Mouse (Mus musculus): Measurements from ENCODE around the gene Ick. TPM values are rescaled to one million over a fixed set of nuclear protein-coding genes. Genes with fewer than 3 reads are reported as not detected.
A peak's percentile ranks its signal among the peaks of the same experiment; 100 is the strongest.
"Not testable (repeated sequence)": the region's sequence is repeated elsewhere in the genome, so short reads cannot be mapped to it uniquely, and the experiment has no call there.

Ick gene
- total RNA-seq (2022) = 10 to 100 TPM; 18.6 to 20.7 (median 19.9) TPM

DNA sequence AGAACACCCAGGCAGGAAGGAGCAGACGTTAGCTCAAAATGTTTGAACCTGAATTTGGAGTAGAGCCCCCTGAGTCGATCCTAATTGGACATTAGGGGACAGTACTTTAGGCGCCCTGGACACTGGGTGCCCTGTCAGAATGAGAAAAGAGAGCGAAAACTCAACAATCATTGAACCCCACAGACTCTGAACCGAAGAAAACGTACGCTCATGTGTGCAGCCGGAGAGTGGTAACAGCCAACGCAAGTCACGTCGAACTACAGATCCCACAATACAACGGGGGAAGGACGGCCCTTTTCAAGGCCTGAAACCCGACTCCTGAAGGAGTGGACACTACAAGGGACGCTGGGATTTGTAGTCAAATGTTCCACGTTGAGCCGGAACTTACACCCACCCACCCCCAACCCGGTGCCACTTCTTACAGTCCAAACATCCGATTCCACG, at the start of gene Ick, which contains the start of gene Fbxo9:
Gene Ick, plus strand, starts transcription at position 397 of the 444 bp plus-strand sequence.
Gene Fbxo9, minus strand, starts transcription at position 270 of the 444 bp plus-strand sequence.
- peak; percentile 91 to 92 for DNase-seq (ENCODE audit: low spot score in 2 of 2)

- no peak for DNase-seq (ENCODE audit: low spot score in 2 of 2)
Measured at GRCm38 (mm10) chr9:78059525-78060120, 49.4 kb upstream of the Ick start.

DNA sequence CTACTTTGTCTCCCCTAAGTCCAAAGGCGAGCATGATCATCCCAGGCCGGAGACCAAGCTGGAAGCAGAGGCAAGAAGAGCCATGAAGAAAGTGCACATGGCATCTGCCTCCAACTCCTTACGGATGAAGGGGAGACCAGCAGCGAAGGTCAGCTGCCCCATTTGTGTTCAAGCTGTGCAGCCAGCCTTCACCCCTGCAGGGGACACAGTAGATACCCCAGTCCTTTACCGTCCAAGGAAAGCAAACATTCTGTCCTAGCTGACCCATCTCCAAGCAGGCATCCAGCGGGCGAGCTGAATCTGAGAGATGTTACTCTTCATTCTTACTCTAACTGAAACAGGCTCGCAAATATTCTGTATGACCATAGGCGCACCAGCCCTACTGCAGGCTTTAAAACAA, 46.6 kb upstream of the Ick start:
- DNase-seq (ENCODE audit: low spot score in 2 of 2) = no peak

DNA sequence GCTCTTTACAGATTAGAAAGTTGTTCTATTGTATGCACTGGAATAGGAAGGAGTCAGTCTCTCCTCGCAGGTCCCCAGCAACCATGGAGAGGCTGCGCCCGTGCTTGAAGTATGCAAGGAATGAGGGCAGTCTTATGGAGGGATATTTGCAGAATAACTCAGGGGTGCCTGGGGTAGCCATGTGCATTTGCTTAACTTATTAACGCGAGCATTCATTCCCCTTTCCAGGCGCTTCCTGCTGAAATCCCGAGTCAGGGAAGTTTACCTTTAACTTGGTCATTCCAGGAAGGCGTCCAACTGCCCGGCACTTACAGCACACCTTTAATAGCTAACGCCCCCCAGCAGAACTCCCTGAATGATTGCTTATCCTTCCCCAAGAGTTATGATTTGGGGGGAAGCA, 44.9 kb upstream of the Ick start:
- no peak for DNase-seq (ENCODE audit: low spot score in 2 of 2)

DNA sequence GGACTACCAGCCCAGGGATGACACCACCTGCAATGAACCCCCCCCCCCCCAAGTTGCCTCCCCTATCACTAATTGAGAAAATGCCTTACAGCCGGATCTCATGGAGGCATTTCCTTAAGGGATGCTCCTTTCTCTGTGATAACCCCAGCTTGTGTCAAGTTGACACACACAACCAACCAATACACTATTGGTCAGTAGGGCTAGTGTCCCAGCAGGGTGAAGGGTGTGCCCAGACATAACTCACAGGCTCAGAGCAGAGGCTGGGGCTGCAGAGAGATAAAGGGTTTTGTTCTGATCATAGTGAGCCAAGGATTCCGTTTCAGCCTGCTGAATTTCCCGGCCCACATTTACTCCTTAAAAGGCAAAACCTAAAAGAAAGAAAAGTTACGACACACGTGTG, 38.5 kb upstream of the Ick start:
- no peak for DNase-seq (ENCODE audit: low spot score in 2 of 2)

DNA sequence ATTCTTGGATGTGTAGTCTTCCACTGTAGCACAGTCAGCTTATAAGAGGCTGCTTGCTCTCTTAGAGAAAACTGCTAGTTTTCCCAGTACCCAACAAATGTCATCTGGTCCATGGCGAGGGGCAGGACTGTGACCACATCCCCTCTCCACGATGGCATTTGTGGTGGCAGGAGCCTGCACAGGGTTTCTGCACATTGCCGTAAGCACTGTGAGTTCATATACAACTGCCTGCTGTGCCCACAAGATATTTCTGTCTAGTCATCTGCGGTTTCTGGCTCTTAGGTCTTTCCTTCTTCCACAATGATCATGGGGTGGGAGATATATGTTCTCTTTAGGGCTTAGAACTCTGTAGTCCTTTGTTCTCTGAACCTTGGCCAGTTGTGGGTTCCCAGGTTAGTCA, 37.4 kb upstream of the Ick start:
- no peak for DNase-seq (ENCODE audit: low spot score in 2 of 2)

DNA sequence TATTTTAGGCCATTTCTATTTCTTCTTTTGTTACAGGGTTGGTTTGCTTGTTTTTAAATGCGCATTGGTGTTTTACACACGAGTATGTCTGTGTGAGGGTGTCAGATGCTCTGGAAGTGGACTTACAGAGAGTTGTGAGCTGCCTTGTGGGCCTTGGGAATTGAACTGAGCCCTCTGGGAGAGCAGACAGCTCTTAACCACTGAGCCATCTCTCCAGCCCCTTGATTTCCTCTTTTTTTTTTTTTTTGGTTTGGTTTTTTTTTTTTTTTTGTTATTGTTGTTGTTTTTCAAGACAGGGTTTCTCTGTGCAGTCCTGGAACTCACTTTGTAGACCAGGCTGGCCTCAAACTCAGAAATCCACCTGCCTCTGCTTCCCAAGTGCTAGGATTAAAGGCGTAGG, 35.7 kb upstream of the Ick start:
- DNase-seq (ENCODE audit: low spot score in 2 of 2) = not testable (repeated sequence)

GRCm38 (mm10) chr9:78073713-78074340, 35.2 kb upstream of the Ick start:
- no peak for DNase-seq (ENCODE audit: low spot score in 2 of 2)

- no peak for DNase-seq (ENCODE audit: low spot score in 2 of 2)
Measured at GRCm38 (mm10) chr9:78075256-78075655, 33.7 kb upstream of the Ick start.

GRCm38 (mm10) chr9:78078240-78078639, 30.8 kb upstream of the Ick start:
- DNase-seq (ENCODE audit: low spot score in 2 of 2) = no peak

DNA sequence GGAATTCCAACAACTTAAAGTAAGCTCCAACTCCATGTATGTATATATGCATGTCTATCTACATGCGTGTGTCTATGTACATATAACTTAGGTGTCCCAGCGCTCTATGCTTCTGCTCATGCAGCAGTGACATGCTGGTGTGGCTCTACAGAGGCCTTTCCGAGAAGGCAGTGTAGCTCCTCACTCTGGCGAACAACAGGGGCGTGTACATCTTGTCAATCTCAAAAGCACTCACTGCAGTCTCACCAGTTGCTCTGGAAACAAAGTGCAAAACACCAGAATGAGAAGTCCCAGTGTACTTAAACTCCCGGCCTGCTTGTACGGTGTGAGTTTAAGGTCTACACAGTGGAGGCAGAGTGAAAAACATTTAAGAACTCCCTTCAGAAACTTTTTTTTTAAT, 27.2 kb upstream of the Ick start:
- DNase-seq (ENCODE audit: low spot score in 2 of 2) = no peak

- DNase-seq (ENCODE audit: low spot score in 2 of 2) = no peak
Measured at GRCm38 (mm10) chr9:78084341-78084740, 24.7 kb upstream of the Ick start.

GRCm38 (mm10) chr9:78085722-78086287, 23.2 kb upstream of the Ick start:
- DNase-seq (ENCODE audit: low spot score in 2 of 2) = no peak

GRCm38 (mm10) chr9:78087751-78088150, 21.2 kb upstream of the Ick start:
- no peak for DNase-seq (ENCODE audit: low spot score in 2 of 2)

- no peak for DNase-seq (ENCODE audit: low spot score in 2 of 2)
Measured at GRCm38 (mm10) chr9:78088521-78088920, 20.5 kb upstream of the Ick start.

DNA sequence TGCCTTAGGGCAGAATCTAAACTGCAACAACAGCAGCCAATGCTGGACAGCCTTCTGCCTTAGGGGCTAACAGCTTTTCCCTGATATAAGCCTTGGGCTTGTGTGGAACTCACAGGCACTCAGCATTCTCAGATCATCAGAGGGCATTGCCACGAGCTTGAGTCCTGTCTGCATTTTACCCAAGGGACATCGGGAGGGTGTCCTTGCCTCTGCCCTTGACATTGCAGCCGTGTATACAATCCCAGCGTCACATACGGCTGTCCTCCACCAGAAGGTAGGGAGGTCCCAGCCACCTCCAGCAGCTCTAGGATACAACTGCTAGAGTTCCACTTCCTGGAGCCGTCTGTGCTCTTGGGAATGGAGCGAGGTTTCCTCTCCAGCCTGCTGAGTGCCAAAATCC, 20.0 kb upstream of the Ick start:
- no peak for DNase-seq (ENCODE audit: low spot score in 2 of 2)

- DNase-seq (ENCODE audit: low spot score in 2 of 2) = no peak
Measured at GRCm38 (mm10) chr9:78089906-78090305, 19.1 kb upstream of the Ick start.

GRCm38 (mm10) chr9:78090596-78090995, 18.4 kb upstream of the Ick start:
- DNase-seq (ENCODE audit: low spot score in 2 of 2) = no peak

DNA sequence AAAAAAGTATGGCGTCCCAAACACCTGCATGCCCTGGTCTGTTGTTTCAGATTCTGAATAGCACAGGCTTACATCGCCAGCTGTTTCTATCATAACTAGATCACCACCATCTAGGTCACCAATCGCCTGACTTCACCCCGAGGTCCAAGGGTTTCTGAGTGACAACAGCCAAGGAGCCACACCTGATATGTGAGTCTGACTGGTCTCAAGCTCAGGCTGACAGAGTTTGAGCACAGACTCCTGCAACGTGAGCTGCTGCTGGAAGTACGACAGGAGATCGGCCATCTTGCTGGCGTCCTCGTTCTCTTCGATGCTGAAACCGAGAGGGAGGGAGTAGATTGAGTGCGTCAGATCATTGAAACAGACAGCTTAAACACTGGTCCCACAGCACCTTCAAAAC, 13.3 kb upstream of the Ick start:
- no peak for DNase-seq (ENCODE audit: low spot score in 2 of 2)

DNA sequence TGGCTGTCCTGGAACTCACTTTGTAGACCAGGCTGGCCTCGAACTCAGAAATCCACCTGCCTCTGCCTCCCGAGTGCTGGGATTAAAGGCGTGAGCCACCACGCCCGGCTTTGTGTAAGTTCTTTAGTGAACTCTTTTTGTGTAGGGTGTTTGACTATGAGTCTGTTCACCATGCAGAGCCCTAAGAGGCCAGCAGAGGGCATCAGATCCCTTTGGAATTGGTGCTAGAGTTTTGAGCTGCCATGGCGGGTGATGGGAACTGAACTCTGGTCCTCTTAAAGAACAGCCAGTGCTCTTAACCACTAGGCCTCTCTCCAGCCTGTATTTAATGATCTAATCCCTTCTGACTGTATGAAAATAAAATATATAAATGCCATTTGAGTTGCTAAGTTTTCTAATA, 12.6 kb upstream of the Ick start:
- no peak for DNase-seq (ENCODE audit: low spot score in 2 of 2)

GRCm38 (mm10) chr9:78100956-78101355, 8.0 kb upstream of the Ick start:
- no peak for DNase-seq (ENCODE audit: low spot score in 2 of 2)

- DNase-seq (ENCODE audit: low spot score in 2 of 2) = no peak
Measured at GRCm38 (mm10) chr9:78101431-78101830, 7.6 kb upstream of the Ick start.

DNA sequence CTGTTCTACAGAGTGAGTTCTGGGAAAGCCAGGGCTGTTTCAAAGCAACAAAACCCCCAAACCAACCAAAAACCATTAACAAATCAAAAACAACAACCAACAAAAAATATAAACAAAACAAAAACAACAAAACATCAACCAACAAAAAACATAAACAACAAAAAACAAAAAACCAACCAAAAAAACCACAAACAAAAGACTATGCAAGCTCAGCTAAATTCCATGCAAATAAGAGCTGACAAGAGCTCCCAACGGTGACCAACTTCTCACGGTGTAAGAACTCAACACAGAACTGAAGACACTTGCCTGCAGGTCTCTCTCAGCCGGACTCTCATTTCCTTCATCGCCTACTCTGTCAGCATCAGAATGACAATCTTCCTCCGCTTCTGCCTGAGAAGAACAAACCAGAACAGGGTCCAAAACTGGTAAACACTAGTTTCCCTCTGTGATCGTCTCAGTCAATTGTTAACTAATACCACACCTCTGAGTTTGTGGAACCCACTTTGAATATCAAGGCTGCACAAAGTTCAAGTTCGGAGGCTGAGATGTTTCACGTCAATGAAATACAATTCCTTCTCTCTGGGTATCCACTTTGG, 4.9 kb upstream of the Ick start:
- DNase-seq (ENCODE audit: low spot score in 2 of 2) = no peak

Data from layer of hippocampus, adult 8-10 months (tissue).